Mouse (Mus musculus): ENCODE results near the gene Myo1e. TPM values are rescaled to one million over a fixed set of nuclear protein-coding genes. Genes with fewer than 3 reads are reported as not detected.

Myo1e gene
- total RNA-seq, 2 experiments from 2014 or later = 23.3 to 27.6 TPM

GRCm38 (mm10) chr9:70401937-70402539 is 194.9 kb downstream of the Myo1e start:
- DNase-seq (ENCODE audit: low spot score in 2 of 2) = no peak

GRCm38 (mm10) chr9:70406596-70406995 is 199.4 kb downstream of the Myo1e start:
- no peak for DNase-seq (ENCODE audit: low spot score in 2 of 2)

GRCm38 (mm10) chr9:70408791-70409190 is 201.6 kb downstream of the Myo1e start:
- DNase-seq (ENCODE audit: low spot score in 2 of 2) = no peak

- DNase-seq (ENCODE audit: low spot score in 2 of 2) = no peak
These were observed 202.6 kb downstream of the Myo1e start for GRCm38 (mm10) chr9:70409743-70410142.

GRCm38 (mm10) chr9:70410668-70411067 is 203.5 kb downstream of the Myo1e start:
- DNase-seq (ENCODE audit: low spot score in 2 of 2) = no peak

- DNase-seq (ENCODE audit: low spot score in 2 of 2) = no peak
These were observed 205.9 kb downstream of the Myo1e start for GRCm38 (mm10) chr9:70413038-70413437.

GRCm38 (mm10) chr9:70416412-70416811 is 209.3 kb downstream of the Myo1e start:
- DNase-seq (ENCODE audit: low spot score in 2 of 2) = no peak

GRCm38 (mm10) chr9:70421257-70422056 is 214.3 kb downstream of the Myo1e start, which contains the start of gene Ccnb2:
TSS of gene Ccnb2 (minus strand) at chr9:70421547.
- peak; percentile 72 to 75 for DNase-seq (ENCODE audit: low spot score in 2 of 2)

- no peak for DNase-seq (ENCODE audit: low spot score in 2 of 2)
These were observed 215.5 kb downstream of the Myo1e start for GRCm38 (mm10) chr9:70422661-70423060.

- no peak for DNase-seq (ENCODE audit: low spot score in 2 of 2)
These were observed 232.8 kb downstream of the Myo1e start for GRCm38 (mm10) chr9:70439959-70440358.

GRCm38 (mm10) chr9:70449072-70449471 is 241.9 kb downstream of the Myo1e start:
- DNase-seq (ENCODE audit: low spot score in 2 of 2) = no peak

Small RNA genes lying within 50 kb of the gene (microRNA-seq; reads per million reads assigned to microRNA genes)
- 0 to 0.95 reads per million in 2 experiments for gene Mir5626 (ENCODE audit: borderline number of aligned reads in 2 of 2)

Other genes with a start within 250 kb of the Myo1e start
- 100 to 1,000 TPM; 103 to 105 TPM for gene Bnip2, start 217.9 kb upstream of the Myo1e start, total RNA-seq (2021)
- 10 to 100 TPM; 66.2 to 72.3 TPM for gene Gtf2a2, start 194.8 kb upstream of the Myo1e start, total RNA-seq (2021)
- gene Gcnt3, start 169.3 kb upstream of the Myo1e start, total RNA-seq (2021) = not detected
- 1 to 10 TPM; 1.7 to 1.9 TPM for gene Fam81a, start 64.8 kb upstream of the Myo1e start, total RNA-seq (2021)
- gene Ccnb2, start 214.2 kb downstream of the Myo1e start, total RNA-seq (2021) = 1 to 10 TPM; 1.1 to 2.0 TPM

Measured in adrenal gland, adult 18-20 months (tissue).